Comparison of ENCODE assay signal across 9 mouse cellular contexts in genomic region chr7:78718191-78718609, GRCm38 (mm10). TPM values are rescaled to one million over a fixed set of nuclear protein-coding genes. Genes with fewer than 3 reads are reported as not detected.
DNase-seq lines count a peak whose midpoint lies in the region; ATAC-seq and TF ChIP-seq lines count a peak whose summit lies in the region.
"Had no signal": no experiment of that assay in that cellular context is flagged by ENCODE, and none has a peak within 500 bp of the region (broad histone marks: within the 10 kb centered on the region; RNA-seq: fewer than 3 reads in every experiment).

No protein-coding gene starts in this region.

- WGBS in cerebellum, adult 2 months, result 9% methylated on average over 8 of the region's 8 CpGs
- WGBS in heart, embryonic 10.5 days, result 76% methylated on average over 8 of the region's 8 CpGs

- ATAC-seq in cerebellum, adult (ENCODE audit: insufficient number of reproducible peaks, low FRiP score, low TSS enrichment), result peak; percentile 74
- no peak for ATAC-seq in megakaryocyte progenitor cell, adult 5-6 weeks (replicated peaks; ENCODE audit: poor library complexity)

- H3K4me3 ChIP-seq in cerebellum, adult 2 months (replicated peaks; ENCODE audit: insufficient read depth, low read depth, low read length), result no peak overlapping the region
- H3K4me3 ChIP-seq in heart, embryonic 10.5 days, result no peak overlapping the region
- H3K4me3 ChIP-seq: embryonic facial prominence, embryonic 13.5 days had no signal

- H3K36me3 ChIP-seq in heart, embryonic 10.5 days, result no peaks in the 10 kb centered on the region
- H3K36me3 ChIP-seq: embryonic facial prominence, embryonic 13.5 days had no signal

- peaks cover 7% of the 10 kb centered on the region for H3K4me1 ChIP-seq in cerebellum, adult 2 months (ENCODE audit: control insufficient read depth, insufficient read depth, low read length)
- H3K4me1 ChIP-seq in heart, embryonic 10.5 days, result no peaks in the 10 kb centered on the region
- H3K4me1 ChIP-seq: embryonic facial prominence, embryonic 13.5 days had no signal

- H3K9me3 ChIP-seq in heart, embryonic 10.5 days, result no peaks in the 10 kb centered on the region
- H3K9me3 ChIP-seq: embryonic facial prominence, embryonic 13.5 days had no signal

- TF ChIP-seq POLR2A in cerebellum, adult 2 months (IDR thresholded peaks at IDR 0.05; ENCODE audit: borderline replicate concordance, insufficient read depth, low read length), result no peak

- peak; percentile 76 to 79 for DNase-seq in cerebellum, adult 2 months
- peak; percentile 78 to 82 for DNase-seq in layer of hippocampus, adult 8-10 months (ENCODE audit: low spot score in 2 of 2)
- DNase-seq in right cerebral cortex, postnatal 25 days, result peak; percentile 78
- DNase-seq in heart, embryonic 10.5 days (ENCODE audit: low spot score), result no peak
- no peak for DNase-seq in urinary bladder, postnatal 10 days (ENCODE audit: low spot score)
- DNase-seq: kidney, adult 11 months had no signal

- no peak overlapping the region for H3K27ac ChIP-seq in cerebellum, adult 2 months (ENCODE audit: insufficient read depth, low read length)
- H3K27ac ChIP-seq in heart, embryonic 10.5 days, result no peak overlapping the region
- H3K27ac ChIP-seq: embryonic facial prominence, embryonic 13.5 days had no signal

- no peak for TF ChIP-seq CTCF in cerebellum, adult 2 months (IDR thresholded peaks at IDR 0.05; ENCODE audit: borderline replicate concordance, insufficient read depth, low read depth, low read length)

- no peaks in the 10 kb centered on the region for H3K27me3 ChIP-seq in cerebellum, adult 2 months (ENCODE audit: control insufficient read depth, insufficient read depth, low read length)
- no peaks in the 10 kb centered on the region for H3K27me3 ChIP-seq in heart, embryonic 10.5 days (ENCODE audit: insufficient read depth, poor library complexity, severe bottlenecking)
- H3K27me3 ChIP-seq: embryonic facial prominence, embryonic 13.5 days had no signal

RNA-seq across cellular contexts. Expression of gene Ntrk3, which starts 19.6 kb away (rescaled TPM):
- 91.5 and 109 TPM in 2 replicates for polyA plus RNA-seq in cerebellum, adult 2 months (2012; rRNA removed)
- 100 to 1,000 TPM; 175 to 215 (median 192) TPM for total RNA-seq in layer of hippocampus, adult 8-10 months (2022)
- polyA plus RNA-seq in heart, embryonic 10.5 days (2016; fragmentation: Nextera tagmentation; extraction: Ambion mirVana), result 0.11 and 1.4 TPM in 2 replicates
- not detected in 2 replicates for total RNA-seq in megakaryocyte progenitor cell, adult 5-6 weeks (2015)
- total RNA-seq in megakaryocyte progenitor cell, adult 5-6 weeks (2017), result not detected in 2 replicates

Comparison
In these comparisons a context has a peak if more than half of its experiments do, and no peak if none do; other contexts are left out.
1. DNase-seq: peak in cerebellum, adult 2 months (2 of 2), layer of hippocampus, adult 8-10 months (2 of 2) and right cerebral cortex, postnatal 25 days (single experiment); none in heart, embryonic 10.5 days (single experiment) and urinary bladder, postnatal 10 days (single experiment).
2. RNA of gene Ntrk3, which starts 19.6 kb away (total RNA-seq): 175 to 215 TPM in layer of hippocampus, adult 8-10 months; not detected in megakaryocyte progenitor cell, adult 5-6 weeks; every median in the first group is over 100 times any median in the second.